Mouse (Mus musculus) embryo, embryonic 11 days (tissue): Measurements from ENCODE around the gene Olfr777.
"Not testable (repeated sequence)": the region's sequence is repeated elsewhere in the genome, so short reads cannot be mapped to it uniquely, and the experiment has no call there.

Experiments
- DNase-seq: peaks from one replicate; pipeline ENCODE4 v3.0.0-alpha.2; 2015

Gene Olfr777

GRCm38 (mm10) chr10:129271081-129271535, at the start of gene Olfr777:
TSS of gene Olfr777 (minus strand) at chr10:129271485.
- no peak for DNase-seq

GRCm38 (mm10) chr10:129317817-129318216, 46.5 kb upstream of the Olfr777 start, which contains the start of gene Olfr780:
TSS of gene Olfr780 (plus strand) at chr10:129318117.
- no peak for DNase-seq

- DNase-seq, result not testable (repeated sequence)
These were observed 42.2 kb upstream of the Olfr777 start for GRCm38 (mm10) chr10:129313521-129313920.

- DNase-seq, result not testable (repeated sequence)
These were observed 41.7 kb upstream of the Olfr777 start for GRCm38 (mm10) chr10:129312973-129313372.

- no peak for DNase-seq
These were observed 12.5 kb downstream of the Olfr777 start, which contains the start of gene Olfr776 for GRCm38 (mm10) chr10:129258827-129259226. TSS of gene Olfr776 (plus strand) at chr10:129259127.

DNA sequence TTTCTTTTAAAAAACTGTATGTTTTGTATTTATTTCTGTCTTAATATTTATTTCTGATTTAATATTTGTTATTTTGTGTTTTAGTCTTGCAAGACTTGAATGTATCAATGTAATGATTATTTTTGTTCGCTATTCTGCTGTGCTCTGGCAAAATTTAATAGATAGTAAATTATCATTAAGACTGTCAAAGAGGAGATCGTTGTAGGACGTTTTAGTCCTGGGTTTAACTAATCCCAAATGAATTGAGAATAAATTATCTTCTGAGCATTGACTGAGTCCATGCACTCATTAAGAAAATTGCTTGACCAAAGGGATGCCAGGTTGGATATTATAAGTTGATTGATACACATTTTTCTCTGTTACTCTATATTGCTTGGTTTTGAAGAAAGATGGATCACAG, 23.2 kb downstream of the Olfr777 start, which contains the start of gene Olfr775:
Gene Olfr775, plus strand, starts transcription at position 301 of the 400 bp plus-strand sequence.
- no peak for DNase-seq

- no peak for DNase-seq
These were observed 35.4 kb downstream of the Olfr777 start, which contains the start of gene Olfr774 for GRCm38 (mm10) chr10:129235904-129236303. TSS of gene Olfr774 (plus strand) at chr10:129236204.

GRCm38 (mm10) chr10:129230737-129231136, 40.5 kb downstream of the Olfr777 start:
- DNase-seq, result no peak
